Mouse (Mus musculus): Measurements from ENCODE around the gene Rpl36a. TPM values are rescaled to one million over a fixed set of nuclear protein-coding genes. Genes with fewer than 3 reads are reported as not detected.

Rpl36a gene
- polyA plus RNA-seq, 1 experiment = 203 TPM

GRCm38 (mm10) chrX:134599922-134600565 lies 14.6 kb downstream of the Rpl36a start:
- no peak for DNase-seq (ENCODE audit: low read depth)

- DNase-seq (ENCODE audit: low read depth) = peak; percentile 82
These were observed 15.4 kb downstream of the Rpl36a start, which contains the start of the genes Gla and Hnrnph2 for GRCm38 (mm10) chrX:134600659-134601379. Gene Gla (minus strand): TSS chrX:134601125. Gene Hnrnph2 (plus strand): TSS chrX:134601179.

- no peak for DNase-seq (ENCODE audit: low read depth)
These were observed 16.1 kb downstream of the Rpl36a start for GRCm38 (mm10) chrX:134601380-134602120.

GRCm38 (mm10) chrX:134609472-134609871 lies 24.0 kb downstream of the Rpl36a start:
- no peak for DNase-seq (ENCODE audit: low read depth)

- DNase-seq (ENCODE audit: low read depth) = no peak
These were observed 25.5 kb downstream of the Rpl36a start for GRCm38 (mm10) chrX:134610984-134611383.

GRCm38 (mm10) chrX:134612285-134612959 lies 27.0 kb downstream of the Rpl36a start:
- DNase-seq (ENCODE audit: low read depth) = no peak

- DNase-seq (ENCODE audit: low read depth) = no peak
These were observed 28.9 kb downstream of the Rpl36a start for GRCm38 (mm10) chrX:134614306-134614705.

- no peak for DNase-seq (ENCODE audit: low read depth)
These were observed 34.2 kb downstream of the Rpl36a start for GRCm38 (mm10) chrX:134619695-134620094.

- DNase-seq (ENCODE audit: low read depth) = no peak
These were observed 34.9 kb downstream of the Rpl36a start for GRCm38 (mm10) chrX:134620254-134620865.

GRCm38 (mm10) chrX:134621685-134622084 lies 36.2 kb downstream of the Rpl36a start:
- DNase-seq (ENCODE audit: low read depth) = no peak

- DNase-seq (ENCODE audit: low read depth) = no peak
These were observed 37.9 kb downstream of the Rpl36a start for GRCm38 (mm10) chrX:134623350-134623749.

GRCm38 (mm10) chrX:134628200-134628599 lies 42.7 kb downstream of the Rpl36a start:
- DNase-seq (ENCODE audit: low read depth) = no peak

- DNase-seq (ENCODE audit: low read depth) = no peak
These were observed 47.3 kb downstream of the Rpl36a start for GRCm38 (mm10) chrX:134632710-134633109.

GRCm38 (mm10) chrX:134635111-134635510 lies 49.7 kb downstream of the Rpl36a start:
- DNase-seq (ENCODE audit: low read depth) = no peak

GRCm38 (mm10) chrX:134635860-134636259 lies 50.4 kb downstream of the Rpl36a start:
- no peak for DNase-seq (ENCODE audit: low read depth)

Other genes with a start within 250 kb of the Rpl36a start
- 0.81 and 1.3 TPM in 2 replicates for gene Drp2, start 181.1 kb upstream of the Rpl36a start, polyA plus RNA-seq (2012; rRNA removed)
- gene Taf7l, start 109.2 kb upstream of the Rpl36a start, polyA plus RNA-seq (2012; rRNA removed) = not detected in 2 replicates
- gene Timm8a1, start 43.8 kb upstream of the Rpl36a start, polyA plus RNA-seq (2012; rRNA removed) = 1.8 and 2.4 TPM in 2 replicates
- gene Btk, start 2.1 kb upstream of the Rpl36a start, polyA plus RNA-seq (2012; rRNA removed) = 0.94 and 1.0 TPM in 2 replicates
- gene Gla, start 15.5 kb downstream of the Rpl36a start, polyA plus RNA-seq (2012; rRNA removed) = 3.8 and 4.8 TPM in 2 replicates
- 15.6 and 25.7 TPM in 2 replicates for gene Hnrnph2, start 15.5 kb downstream of the Rpl36a start, polyA plus RNA-seq (2012; rRNA removed)
- 2.0 and 3.2 TPM in 2 replicates for gene Armcx4, start 100.9 kb downstream of the Rpl36a start, polyA plus RNA-seq (2012; rRNA removed)
- gene Armcx1, start 132.3 kb downstream of the Rpl36a start, polyA plus RNA-seq (2012; rRNA removed) = 11.9 and 17.5 TPM in 2 replicates
- 23.4 and 32.2 TPM in 2 replicates for gene Armcx6, start 165.8 kb downstream of the Rpl36a start, polyA plus RNA-seq (2012; rRNA removed)
- 16.9 and 24.8 TPM in 2 replicates for gene Armcx3, start 170.9 kb downstream of the Rpl36a start, polyA plus RNA-seq (2012; rRNA removed)
- 30.6 and 39.9 TPM in 2 replicates for gene Armcx2, start 223.6 kb downstream of the Rpl36a start, polyA plus RNA-seq (2012; rRNA removed)